Mouse (Mus musculus) intestine, embryonic 15.5 days (tissue): Measurements from ENCODE around the gene Hcar1. TPM values are rescaled to one million over a fixed set of nuclear protein-coding genes. Genes with fewer than 3 reads are reported as not detected.

Experiments used
- ATAC-seq: fragments of 200-750 bp; cut with Nextera tagmentation; 2 replicates; pipeline ENCODE4 v1.8.0; 2017; ENCODE audit warnings: moderate TSS enrichment, moderate library complexity
- H3K27ac ChIP-seq: fragments of 300-500 bp; sonication (generic); 2 replicates; pipeline ENCODE4 v1.5.1; 2015; ENCODE audit warnings: mild to moderate bottlenecking, inconsistent platforms
- H3K27me3 ChIP-seq: fragments of 300-500 bp; sonication (generic); replicated peaks from 2 replicates; pipeline ENCODE4 v1.6.1; 2015; ENCODE audit warnings: inconsistent platforms
- H3K36me3 ChIP-seq: fragments of 300-500 bp; sonication (generic); 2 replicates; pipeline ENCODE4 v1.6.1; 2015; ENCODE audit warnings: inconsistent platforms
- H3K4me1 ChIP-seq: fragments of 300-500 bp; sonication (generic); replicated peaks from 2 replicates; pipeline ENCODE4 v1.6.1; 2015; ENCODE audit warnings: inconsistent platforms
- H3K4me2 ChIP-seq: fragments of 300-500 bp; sonication (generic); replicated peaks from 2 replicates; pipeline ENCODE4 v1.6.1; 2015; ENCODE audit warnings: mild to moderate bottlenecking, inconsistent platforms
- H3K4me3 ChIP-seq: fragments of 300-500 bp; sonication (generic); replicated peaks from 2 replicates; pipeline ENCODE4 v1.5.1; 2015; ENCODE audit warnings: inconsistent platforms
- H3K9ac ChIP-seq: fragments of 300-500 bp; sonication (generic); 2 replicates; pipeline ENCODE4 v1.6.1; 2015; ENCODE audit warnings: inconsistent platforms
- H3K9me3 ChIP-seq: fragments of 300-500 bp; sonication (generic); 2 replicates; pipeline ENCODE4 v1.6.1; 2016; ENCODE audit warnings: inconsistent platforms
- WGBS: fragments of 180-500 bp; shearing (Covaris S2); methylation state at CpG from one replicate; pipeline ENCODE4 v1.1.7; 2015; 5-methylcytosine and 5-hydroxymethylcytosine counted together
- polyA plus RNA-seq: library from polyadenylated mRNA; unstranded; fragments of >200 nt; fragmentation: Nextera tagmentation; extraction: Ambion mirVana; gene quantifications from 2 replicates; pipeline ENCODE4 v1.2.1, GENCODE M21; 2015

Gene Hcar1
- polyA plus RNA-seq, 1 experiment from 2014 or later, result 2.3 TPM

DNA sequence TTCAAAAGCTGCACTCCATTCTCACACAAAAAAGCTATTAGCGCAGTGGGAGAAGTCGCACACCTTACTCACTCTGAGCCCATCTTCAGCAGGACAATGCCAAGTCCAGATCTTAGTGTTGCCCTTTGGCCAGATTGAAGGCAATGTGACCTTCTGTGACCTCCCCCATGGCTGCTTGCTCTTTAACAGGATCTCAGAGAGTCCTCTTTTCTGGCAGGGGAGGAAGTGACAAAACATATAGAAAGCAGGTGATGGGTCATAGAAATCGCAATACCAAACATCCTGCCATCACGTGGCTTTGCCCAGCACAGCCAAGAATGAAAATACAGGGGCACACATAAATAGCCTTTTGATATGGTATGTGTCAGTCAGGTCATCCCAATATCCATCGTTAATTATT lies 11.2 kb upstream of the Hcar1 start:
- H3K4me1 ChIP-seq, result no peaks in the 10 kb centered on the region
- 80% methylated on average over 5 of the region's 5 CpGs for WGBS
- no peak for ATAC-seq
- no peak overlapping the region for H3K4me3 ChIP-seq
- no peaks in the 10 kb centered on the region for H3K36me3 ChIP-seq
- H3K27me3 ChIP-seq, result no peaks in the 10 kb centered on the region
- H3K4me2 ChIP-seq, result no peak overlapping the region
- no peak overlapping the region for H3K27ac ChIP-seq
- no peaks in the 10 kb centered on the region for H3K9me3 ChIP-seq
- H3K9ac ChIP-seq, result no peak overlapping the region

DNA sequence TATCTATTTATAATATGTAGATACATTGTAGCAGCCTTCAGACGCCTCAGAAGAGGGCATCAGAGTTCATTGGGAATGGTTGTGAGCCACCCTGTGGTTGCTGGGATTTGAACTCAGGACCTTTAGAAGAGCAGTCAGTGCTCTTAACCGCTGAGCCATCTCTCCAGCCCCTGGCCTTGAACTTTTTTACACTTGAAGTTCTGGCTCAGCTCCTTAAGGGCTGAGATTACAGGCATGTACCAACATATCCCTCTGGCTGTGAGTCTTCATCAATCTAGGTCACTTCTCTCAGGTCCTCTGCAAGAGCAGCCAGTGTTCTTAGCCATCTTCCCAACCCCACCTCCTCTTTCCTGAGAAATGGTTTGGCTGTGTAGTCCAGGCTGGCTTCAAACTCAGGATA lies 10.5 kb upstream of the Hcar1 start:
- H3K4me3 ChIP-seq, result no peak overlapping the region
- H3K9ac ChIP-seq, result no peak overlapping the region
- ATAC-seq, result no peak
- H3K4me2 ChIP-seq, result no peak overlapping the region
- no peak overlapping the region for H3K27ac ChIP-seq
- WGBS, result 78% methylated on average over 2 of the region's 2 CpGs
- no peaks in the 10 kb centered on the region for H3K9me3 ChIP-seq
- H3K36me3 ChIP-seq, result no peaks in the 10 kb centered on the region
- no peaks in the 10 kb centered on the region for H3K27me3 ChIP-seq
- H3K4me1 ChIP-seq, result no peaks in the 10 kb centered on the region

DNA sequence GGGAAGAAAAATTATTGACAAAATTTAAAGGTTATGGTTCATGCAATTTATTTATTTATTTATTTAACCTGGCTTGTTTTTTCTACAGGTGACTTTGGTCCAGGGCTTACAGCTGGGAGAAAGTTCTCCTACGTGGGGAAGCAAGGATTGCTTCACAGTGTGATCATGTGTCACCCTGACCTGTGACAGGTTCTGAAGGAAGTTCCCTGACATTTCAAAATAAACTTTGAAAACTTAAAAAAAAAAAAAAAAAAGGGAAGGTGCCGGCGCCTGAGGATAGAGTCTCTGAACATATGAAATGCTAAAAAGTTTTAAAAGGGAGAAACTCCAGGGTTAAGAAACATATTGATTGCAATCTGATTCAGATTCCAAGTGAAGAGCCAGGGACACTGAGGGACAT lies 6.5 kb upstream of the Hcar1 start:
- Histone ChIP-seq H3K9ac (no peak overlapping the region), H3K9me3 (no peaks in the 10 kb centered on the region), H3K4me1 (no peaks in the 10 kb centered on the region), H3K4me2 (no peak overlapping the region), H3K4me3 (no peak overlapping the region), H3K27me3 (no peaks in the 10 kb centered on the region), H3K27ac (no peak overlapping the region), H3K36me3 (no peaks in the 10 kb centered on the region)
- WGBS, result 73% methylated on average over 3 of the region's 3 CpGs
- ATAC-seq, result no peak

DNA sequence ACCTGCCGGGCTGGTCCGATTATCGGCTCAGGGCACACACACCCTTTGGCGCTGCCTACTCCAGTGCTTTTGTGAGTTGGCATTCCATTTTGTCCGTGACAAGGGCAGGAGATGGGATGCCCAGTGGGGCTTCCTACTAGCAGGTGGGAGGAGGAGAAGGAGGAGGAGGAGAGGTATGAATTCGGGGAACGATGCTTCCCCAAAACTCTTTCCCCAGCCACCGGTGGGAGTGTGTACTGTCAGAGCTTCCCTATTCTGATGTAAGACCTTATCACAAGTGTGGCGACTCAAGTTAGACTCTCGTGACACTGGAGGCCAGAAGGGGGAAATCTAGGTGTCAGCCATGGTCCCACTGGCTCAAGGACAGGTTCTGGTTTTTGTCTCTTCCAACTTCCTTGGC lies 4.5 kb upstream of the Hcar1 start:
- Histone ChIP-seq H3K36me3 (no peaks in the 10 kb centered on the region), H3K9me3 (no peaks in the 10 kb centered on the region), H3K4me2 (no peak overlapping the region), H3K4me1 (peaks cover 11% of the 10 kb centered on the region), H3K9ac (no peak overlapping the region), H3K27ac (no peak overlapping the region), H3K27me3 (no peaks in the 10 kb centered on the region), H3K4me3 (no peak overlapping the region)
- ATAC-seq, result no peak
- 74% methylated on average over 10 of the region's 10 CpGs for WGBS

DNA sequence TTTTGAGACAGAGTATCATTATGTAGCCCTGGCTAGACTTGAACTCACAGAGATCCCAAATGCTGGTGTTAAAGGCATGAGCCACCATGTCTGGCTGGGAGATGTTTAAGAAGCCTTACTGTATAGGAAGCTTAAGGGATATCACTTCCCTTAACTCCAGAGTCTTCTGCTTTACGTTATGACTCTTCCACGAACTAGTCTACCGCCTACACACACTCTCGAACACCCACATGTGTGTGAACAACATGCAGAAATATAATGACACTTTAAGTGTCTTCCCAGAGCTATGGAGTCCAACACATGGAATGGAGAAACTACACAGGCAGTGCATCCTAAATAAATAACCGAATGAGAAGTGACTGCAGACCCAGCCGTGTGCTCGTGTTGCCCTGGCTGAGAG lies 4.1 kb upstream of the Hcar1 start:
- Histone ChIP-seq H3K27me3 (no peaks in the 10 kb centered on the region), H3K9ac (no peak overlapping the region), H3K4me1 (peaks cover 15% of the 10 kb centered on the region), H3K4me3 (no peak overlapping the region), H3K36me3 (no peaks in the 10 kb centered on the region), H3K4me2 (no peak overlapping the region), H3K9me3 (no peaks in the 10 kb centered on the region), H3K27ac (no peak overlapping the region)
- WGBS, result 64% methylated on average over 7 of the region's 7 CpGs
- ATAC-seq, result no peak

DNA sequence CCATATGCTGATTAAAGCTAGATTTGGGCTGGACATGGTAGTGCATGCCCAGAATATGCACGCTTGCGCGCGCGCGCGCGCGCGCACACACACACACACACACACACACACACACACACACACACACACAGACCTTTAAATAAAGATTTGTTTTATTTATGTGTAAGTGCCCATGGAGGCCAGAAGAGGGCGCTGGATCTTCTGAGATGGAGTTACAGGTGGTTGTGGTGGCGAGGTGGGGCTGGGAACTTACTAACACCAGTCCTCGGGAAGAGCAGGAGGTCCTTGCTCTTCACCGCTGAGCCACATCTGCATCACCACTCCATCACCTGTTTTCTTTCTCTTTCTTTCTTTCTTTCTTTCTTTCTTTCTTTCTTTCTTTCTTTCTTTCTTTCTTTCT lies 958 bp upstream of the Hcar1 start:
- Histone ChIP-seq H3K36me3 (no peaks in the 10 kb centered on the region), H3K27ac (no peak overlapping the region), H3K9me3 (no peaks in the 10 kb centered on the region), H3K27me3 (no peaks in the 10 kb centered on the region), H3K4me2 (no peak overlapping the region), H3K4me3 (no peak overlapping the region), H3K4me1 (peaks cover 20% of the 10 kb centered on the region), H3K9ac (no peak overlapping the region)
- no peak for ATAC-seq
- 84% methylated on average over 14 of the region's 14 CpGs for WGBS

DNA sequence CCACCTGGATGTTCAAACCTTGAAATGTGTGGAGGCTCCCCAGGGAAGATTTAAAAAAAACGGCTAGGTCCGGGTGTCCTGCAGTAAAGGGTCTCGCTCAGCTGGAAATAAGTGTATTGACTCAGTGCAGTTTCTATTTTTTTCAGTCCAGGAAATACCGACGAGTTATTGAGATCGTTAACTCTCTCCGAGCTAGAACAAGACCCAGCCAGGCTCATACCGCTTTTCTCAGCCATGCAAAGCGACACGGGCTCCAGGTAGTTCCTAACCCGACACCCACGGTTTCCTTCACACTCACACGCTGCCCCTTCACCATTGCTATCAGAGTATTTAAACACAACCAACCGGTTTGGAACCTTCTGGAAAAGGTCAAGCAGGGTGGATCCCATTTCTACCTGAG lies 1.8 kb downstream of the Hcar1 start:
- Histone ChIP-seq H3K36me3 (no peaks in the 10 kb centered on the region), H3K4me2 (peak overlapping the region; percentile 54), H3K9me3 (no peaks in the 10 kb centered on the region), H3K9ac (no peak overlapping the region), H3K4me3 (peak overlapping the region; percentile 13), H3K27me3 (no peaks in the 10 kb centered on the region), H3K27ac (no peak overlapping the region), H3K4me1 (peaks cover 20% of the 10 kb centered on the region)
- no peak; the same call in 1 of the 2 replicates for ATAC-seq
- 32% methylated on average over 14 of the region's 14 CpGs for WGBS

DNA sequence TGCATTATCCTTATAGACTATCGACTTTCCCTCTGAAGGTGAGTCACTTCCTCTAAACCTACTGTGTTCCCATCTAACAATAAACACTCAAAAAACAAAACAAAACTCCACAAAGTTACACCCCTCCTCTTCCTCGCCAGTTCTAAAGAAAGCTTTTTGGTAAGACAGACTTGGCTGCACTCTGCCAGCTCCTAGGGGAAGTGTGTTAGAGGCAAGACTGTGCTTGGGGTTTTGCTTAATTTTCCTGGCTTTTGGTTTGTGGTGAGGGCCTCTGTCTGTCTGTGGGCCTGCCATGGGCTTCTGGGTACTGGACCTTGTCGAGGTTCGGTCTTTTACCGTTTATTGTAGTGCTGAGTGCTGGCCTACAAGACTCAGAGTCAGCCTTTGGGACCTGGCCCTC lies 5.6 kb downstream of the Hcar1 start:
- Histone ChIP-seq H3K27ac (no peak overlapping the region), H3K9me3 (no peaks in the 10 kb centered on the region), H3K4me3 (no peak overlapping the region), H3K9ac (no peak overlapping the region), H3K4me2 (no peak overlapping the region), H3K27me3 (no peaks in the 10 kb centered on the region), H3K4me1 (peaks cover 7% of the 10 kb centered on the region), H3K36me3 (no peaks in the 10 kb centered on the region)
- WGBS, result 83% methylated on average over 5 of the region's 5 CpGs
- ATAC-seq, result no peak

DNA sequence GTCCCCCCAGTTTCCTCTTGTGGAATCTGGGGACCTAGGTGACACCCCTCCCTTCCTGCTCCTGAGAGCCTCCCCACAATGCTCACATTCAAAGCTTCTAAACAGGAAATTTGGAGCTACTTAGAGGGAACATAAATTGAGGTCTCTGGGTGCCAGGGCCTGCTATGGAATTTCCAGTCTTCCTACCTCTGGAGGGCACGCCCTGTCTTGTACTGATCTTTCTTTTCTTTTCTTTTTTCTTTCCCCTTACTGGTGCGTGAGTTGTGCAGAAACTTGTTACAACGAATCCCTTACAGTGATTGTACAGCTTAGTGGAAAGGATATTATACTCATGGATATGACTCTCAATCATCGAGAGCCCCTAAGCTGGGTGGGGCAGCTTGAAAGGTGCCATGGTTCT lies 10.2 kb downstream of the Hcar1 start:
- Histone ChIP-seq H3K4me1 (no peaks in the 10 kb centered on the region), H3K27ac (no peak overlapping the region), H3K4me2 (no peak overlapping the region), H3K27me3 (no peaks in the 10 kb centered on the region), H3K36me3 (no peaks in the 10 kb centered on the region), H3K4me3 (no peak overlapping the region), H3K9ac (no peak overlapping the region), H3K9me3 (no peaks in the 10 kb centered on the region)
- WGBS, result 79% methylated on average over 4 of the region's 4 CpGs
- ATAC-seq, result no peak

DNA sequence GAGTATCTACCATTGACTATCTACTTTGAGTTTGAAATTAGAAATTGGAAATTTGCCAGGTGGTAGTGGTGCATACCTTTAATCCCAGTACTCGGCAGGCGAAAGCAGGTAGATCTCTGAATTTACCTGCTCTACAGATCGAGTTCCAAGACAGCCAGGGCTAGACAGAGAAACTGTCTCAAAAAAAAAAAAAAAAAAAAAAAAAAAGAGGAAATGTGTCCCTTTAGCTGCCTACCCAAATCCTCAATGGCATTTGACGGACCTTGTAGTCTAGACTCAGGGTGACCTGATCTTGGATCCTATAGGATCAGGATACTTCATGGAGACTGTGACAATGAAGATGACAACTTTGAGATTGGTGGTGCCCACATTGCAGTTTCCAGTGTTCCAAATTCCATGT lies 13.4 kb downstream of the Hcar1 start:
- H3K4me1 ChIP-seq, result no peaks in the 10 kb centered on the region
- H3K36me3 ChIP-seq, result no peaks in the 10 kb centered on the region
- no peak overlapping the region for H3K27ac ChIP-seq
- 88% methylated on average over 4 of the region's 4 CpGs for WGBS
- no peaks in the 10 kb centered on the region for H3K27me3 ChIP-seq
- H3K9me3 ChIP-seq, result no peaks in the 10 kb centered on the region
- no peak overlapping the region for H3K9ac ChIP-seq
- no peak overlapping the region for H3K4me2 ChIP-seq
- no peak overlapping the region for H3K4me3 ChIP-seq
- ATAC-seq, result no peak

DNA sequence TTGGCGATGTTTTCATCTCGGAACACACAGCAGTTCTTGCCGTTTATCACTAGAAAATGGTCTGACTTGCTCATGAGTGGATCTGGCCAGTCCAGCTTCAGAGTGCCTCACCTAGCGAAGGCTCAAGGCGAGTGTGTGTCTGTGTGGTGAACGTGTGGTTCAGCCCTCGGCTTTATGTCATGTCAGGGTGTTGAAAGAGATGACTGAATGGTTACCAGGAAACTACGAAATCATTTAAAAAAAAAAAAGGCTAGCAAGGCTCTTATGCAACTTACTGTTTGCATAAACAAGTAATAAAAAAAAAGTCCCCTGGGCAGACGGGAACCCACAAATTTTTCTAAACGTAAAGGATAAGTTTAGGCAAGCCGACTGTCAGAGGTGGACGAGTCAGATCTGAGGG lies 14.5 kb downstream of the Hcar1 start, which contains the start of gene Hcar2:
Hcar2 (minus strand) TSS at position 135 of the 400 bp plus-strand sequence.
- no peak within 1 kb of the TSS for H3K27ac ChIP-seq
- ATAC-seq, result no peak
- 56% methylated on average over 12 of the region's 12 CpGs for WGBS
- no peak within 1 kb of the TSS for H3K9ac ChIP-seq
- H3K4me1 ChIP-seq, result no peaks in the 10 kb centered on the region
- H3K27me3 ChIP-seq, result no peaks in the 10 kb centered on the region
- H3K4me3 ChIP-seq, result no peak within 1 kb of the TSS
- no peak within 1 kb of the TSS for H3K4me2 ChIP-seq
- no peaks in the 10 kb centered on the region for H3K9me3 ChIP-seq
- H3K36me3 ChIP-seq, result no peaks in the 10 kb centered on the region

DNA sequence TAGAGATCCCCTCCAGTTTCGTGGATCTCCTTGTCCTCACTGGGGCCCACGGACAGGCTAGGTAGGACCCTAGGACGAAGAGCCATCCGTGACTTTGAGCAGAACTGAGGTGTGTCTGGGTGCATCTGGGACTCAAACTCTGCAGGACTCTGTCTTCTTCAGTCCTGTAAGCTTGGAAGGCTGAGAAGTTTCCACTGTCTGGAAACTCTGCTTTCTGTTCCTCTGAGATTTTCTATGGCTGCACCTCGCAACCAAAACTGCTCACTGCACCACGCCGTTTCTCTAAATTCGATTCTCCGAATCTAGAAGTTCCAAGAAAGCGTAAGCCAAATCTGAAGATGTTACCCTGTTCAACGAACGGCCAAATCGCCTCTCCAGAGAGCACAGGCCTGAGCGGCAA lies 15.9 kb downstream of the Hcar1 start:
- H3K4me2 ChIP-seq, result no peak overlapping the region
- H3K4me3 ChIP-seq, result no peak overlapping the region
- no peaks in the 10 kb centered on the region for H3K9me3 ChIP-seq
- H3K9ac ChIP-seq, result no peak overlapping the region
- H3K36me3 ChIP-seq, result no peaks in the 10 kb centered on the region
- H3K27ac ChIP-seq, result no peak overlapping the region
- ATAC-seq, result no peak
- H3K4me1 ChIP-seq, result no peaks in the 10 kb centered on the region
- no peaks in the 10 kb centered on the region for H3K27me3 ChIP-seq
- 88% methylated on average over 14 of the region's 14 CpGs for WGBS

DNA sequence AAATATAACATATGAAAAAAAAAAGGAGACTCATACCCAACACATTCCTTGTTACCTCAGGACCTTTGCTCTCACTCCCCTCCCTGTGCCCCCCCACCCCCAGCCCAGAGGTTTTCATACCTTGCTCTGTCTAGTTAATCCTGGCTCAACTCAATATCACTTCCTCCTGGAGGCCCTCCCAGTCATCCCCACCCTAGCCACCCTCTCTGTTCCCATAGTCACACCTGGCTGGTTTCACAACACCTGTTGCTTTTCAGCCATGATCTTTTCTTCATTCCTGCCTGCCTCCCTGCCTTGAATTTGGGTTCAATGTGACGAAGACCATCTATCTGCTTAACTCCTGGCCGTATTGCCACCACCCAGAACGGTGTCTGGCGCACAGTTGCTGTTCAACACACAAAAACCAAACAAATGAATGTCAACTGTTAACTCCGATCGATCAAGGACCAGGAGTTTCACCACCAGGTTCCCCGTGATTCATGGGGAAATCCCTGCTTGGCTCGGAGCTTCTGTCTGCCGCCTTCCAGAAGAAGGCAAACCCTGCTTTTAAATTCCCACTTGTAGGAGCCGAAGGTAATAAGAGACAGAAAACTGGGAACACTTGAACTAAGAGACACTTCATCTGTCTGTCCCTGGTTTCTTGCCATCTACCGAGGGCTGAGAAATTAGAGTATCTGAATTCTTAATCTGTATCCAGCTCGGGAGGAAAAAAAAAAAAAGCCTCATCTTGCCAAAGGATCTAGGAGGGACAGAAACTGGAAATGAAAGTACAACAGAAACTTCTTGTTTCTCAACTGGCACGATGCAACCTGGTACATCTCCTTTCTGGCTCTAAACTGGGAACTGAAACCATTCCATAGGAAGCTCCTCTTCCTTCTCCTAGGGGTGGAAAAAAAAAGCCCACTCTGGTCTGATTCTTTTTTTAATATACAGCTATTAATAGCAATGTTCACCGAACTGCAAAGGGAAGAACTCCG lies 17.2 kb downstream of the Hcar1 start:
- Histone ChIP-seq H3K4me1 (no peaks in the 10 kb centered on the region), H3K9ac (no peak overlapping the region), H3K36me3 (no peaks in the 10 kb centered on the region), H3K4me3 (no peak overlapping the region), H3K9me3 (no peaks in the 10 kb centered on the region), H3K4me2 (no peak overlapping the region), H3K27me3 (no peaks in the 10 kb centered on the region), H3K27ac (no peak overlapping the region)
- ATAC-seq, result peak; percentile 75
- WGBS, result 63% methylated on average over 15 of the region's 15 CpGs
